Mouse (Mus musculus) embryo, embryonic 11.5 days (tissue): ENCODE results near the gene Slc27a2.
A peak's percentile ranks its signal among the peaks of the same experiment; 100 is the strongest.
"Not testable (repeated sequence)": the region's sequence is repeated elsewhere in the genome, so short reads cannot be mapped to it uniquely, and the experiment has no call there.

ENCODE experiments used
- DNase-seq: peaks from one replicate; pipeline ENCODE4 v3.0.0-alpha.2; 2012; ENCODE audit warnings: low read depth, low spot score

Gene Slc27a2

GRCm38 (mm10) chr2:126552357-126553290 is at the start of gene Slc27a2:
TSS of gene Slc27a2 (plus strand) at chr2:126552407.
- peak; percentile 20 for DNase-seq

DNA sequence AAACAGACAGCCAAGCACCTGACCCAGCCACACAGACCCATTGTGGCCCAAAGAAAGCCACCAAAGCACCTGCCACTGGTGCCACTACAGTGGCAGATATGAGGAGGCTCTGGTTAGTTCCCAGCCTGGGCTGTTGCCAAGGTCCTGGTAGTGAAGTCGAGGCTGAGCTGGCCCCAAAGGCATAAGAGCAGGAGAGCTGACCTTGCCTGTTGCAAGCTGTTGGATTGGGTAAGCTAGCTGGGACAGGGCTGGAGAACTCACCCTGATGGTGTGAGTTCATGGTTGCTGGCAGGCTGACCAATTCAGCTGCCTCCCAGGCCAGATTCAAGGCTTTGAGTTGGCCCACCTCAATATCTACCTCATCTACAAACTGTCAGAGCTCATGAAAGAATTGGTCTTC is 47.1 kb upstream of the Slc27a2 start:
- no peak for DNase-seq

DNA sequence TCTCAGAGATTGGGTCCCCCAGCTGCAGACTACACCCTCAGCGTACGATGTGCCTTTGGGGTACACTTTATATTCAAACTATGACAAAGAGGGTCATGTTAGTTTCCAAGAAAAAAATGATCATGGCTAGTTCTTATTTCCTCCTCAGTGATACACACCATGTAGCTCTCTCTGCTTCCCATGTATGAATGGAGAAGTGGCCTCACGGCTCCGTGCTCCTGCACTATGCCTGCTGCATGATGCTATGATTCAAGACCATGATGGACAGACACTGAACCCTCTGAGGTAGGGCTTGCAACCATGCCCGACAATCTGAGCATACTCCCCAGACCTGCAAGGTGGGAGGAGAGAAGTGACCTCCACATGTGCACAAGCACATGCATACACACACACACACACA is 44.7 kb upstream of the Slc27a2 start:
- DNase-seq: no peak

- DNase-seq: no peak
Measured at GRCm38 (mm10) chr2:126508228-126508627, 44.0 kb upstream of the Slc27a2 start.

DNA sequence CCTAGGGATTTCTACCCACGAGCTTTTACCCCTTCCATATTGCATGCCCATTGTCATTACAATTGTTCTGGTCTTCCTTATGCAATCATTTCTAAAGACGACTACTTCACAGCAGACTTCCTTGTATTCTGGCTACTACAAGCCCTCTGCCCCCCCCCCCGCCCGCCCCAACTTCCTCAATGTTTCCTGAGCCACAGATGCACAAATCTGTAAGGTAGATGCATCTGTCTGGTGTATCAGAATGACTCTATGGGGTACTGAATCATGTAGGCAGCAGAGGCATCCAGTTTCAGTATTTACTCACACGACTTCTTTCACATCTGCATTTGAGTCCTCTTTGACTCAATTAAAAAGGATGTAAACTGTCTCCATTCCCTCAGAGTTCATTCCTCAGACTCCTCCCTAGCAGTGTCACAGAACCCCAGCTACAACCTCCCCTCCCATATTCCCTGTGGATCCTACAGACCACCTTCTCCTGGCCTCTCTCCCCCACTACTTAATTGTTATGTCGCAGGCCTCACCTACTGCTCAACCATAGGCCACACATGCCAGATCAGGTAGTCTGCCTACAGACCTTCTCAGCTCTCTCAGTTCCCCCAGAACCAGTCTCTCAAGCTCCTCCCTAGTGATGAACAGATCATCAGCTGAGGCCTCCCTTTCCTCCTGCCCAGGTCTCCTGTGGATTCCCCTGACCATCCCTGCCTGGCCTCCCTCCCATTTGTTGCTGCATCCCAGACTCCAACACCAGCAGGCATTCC is 37.0 kb upstream of the Slc27a2 start:
- no peak for DNase-seq

DNA sequence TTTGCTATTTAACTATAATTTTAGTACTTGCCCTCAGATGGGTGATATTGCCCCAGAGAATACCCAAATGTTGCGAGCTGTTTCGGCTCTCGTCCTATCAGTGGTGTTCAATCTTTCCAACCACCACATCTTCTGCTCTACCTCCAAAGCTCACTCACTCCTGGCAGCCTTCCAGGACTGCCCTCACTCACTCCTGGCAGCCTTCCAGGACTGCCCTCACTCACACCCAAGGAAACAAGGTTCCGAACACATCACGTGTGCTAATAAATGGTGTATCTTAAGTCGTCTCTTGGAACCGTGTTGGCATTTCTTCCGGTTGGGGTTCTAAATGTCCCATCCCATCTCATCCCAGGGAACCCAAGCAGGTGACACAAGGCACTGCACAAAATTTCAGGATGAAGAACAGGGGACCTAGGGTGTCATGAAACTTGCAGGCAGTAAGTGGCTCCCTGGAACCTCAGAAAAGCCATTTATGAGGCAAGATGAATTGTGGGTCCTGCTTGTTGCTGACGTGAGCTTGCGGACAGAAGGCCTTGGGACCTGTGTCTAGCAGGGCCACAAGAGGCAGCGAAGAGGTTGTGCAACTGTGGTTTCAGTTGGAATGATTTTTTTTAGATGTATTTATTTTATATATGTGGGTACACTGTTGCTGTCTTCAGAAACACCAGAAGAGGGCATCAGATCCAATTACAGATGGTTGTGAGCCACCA is 32.2 kb upstream of the Slc27a2 start:
- DNase-seq: no peak

- DNase-seq: peak; percentile 44
Measured at GRCm38 (mm10) chr2:126520828-126521227, 31.4 kb upstream of the Slc27a2 start.

GRCm38 (mm10) chr2:126521471-126521870 is 30.7 kb upstream of the Slc27a2 start:
- DNase-seq: no peak

DNA sequence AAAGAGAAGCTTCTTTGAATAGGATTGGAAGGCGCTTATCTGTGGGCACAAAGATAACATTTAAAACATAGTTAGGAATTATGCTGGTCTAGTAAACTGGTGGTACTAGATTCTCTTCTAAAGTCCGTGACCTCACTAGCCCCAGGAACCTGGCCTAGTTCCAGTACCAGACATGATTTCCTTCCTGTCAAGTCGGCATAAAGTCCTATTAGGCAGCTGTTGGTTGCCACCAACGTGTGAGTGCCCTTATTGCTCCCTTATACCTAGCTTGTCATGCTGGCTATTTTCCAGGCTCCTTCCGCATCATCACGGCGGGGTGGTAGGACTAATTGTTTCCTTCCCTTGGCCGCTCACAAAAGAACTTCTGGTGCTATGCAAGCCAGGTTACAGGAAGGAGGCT is 30.2 kb upstream of the Slc27a2 start:
- no peak for DNase-seq

DNA sequence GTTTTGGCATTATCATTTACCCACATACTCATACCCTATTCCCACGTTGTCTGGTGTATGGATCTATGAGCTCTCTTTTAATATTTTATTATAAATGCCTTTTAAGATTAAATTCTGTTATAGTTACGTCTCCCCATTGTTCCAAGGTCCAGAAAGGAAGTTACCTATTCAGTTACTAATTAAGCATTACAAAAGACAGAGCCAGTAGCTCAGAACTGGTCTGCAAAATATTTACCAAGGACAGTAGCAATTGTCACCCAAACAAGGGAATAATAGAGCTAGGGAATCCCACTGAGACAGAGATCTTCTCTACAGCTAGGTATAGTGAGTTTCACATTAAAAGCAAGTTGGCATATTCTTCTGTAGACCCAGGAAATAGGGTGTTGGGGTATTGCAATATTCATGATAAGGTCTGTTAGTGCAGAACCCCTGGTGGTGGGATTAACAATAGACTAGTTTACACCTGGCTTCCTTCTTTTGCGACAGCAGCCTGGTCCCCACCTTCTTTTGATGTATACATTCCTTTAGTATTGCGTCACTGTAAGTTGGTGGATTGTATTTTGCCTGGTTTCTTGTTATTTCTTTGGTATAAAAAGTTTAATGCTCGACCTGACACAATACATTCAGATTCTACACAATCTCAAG is 29.0 kb upstream of the Slc27a2 start:
- not testable (repeated sequence) for DNase-seq

DNA sequence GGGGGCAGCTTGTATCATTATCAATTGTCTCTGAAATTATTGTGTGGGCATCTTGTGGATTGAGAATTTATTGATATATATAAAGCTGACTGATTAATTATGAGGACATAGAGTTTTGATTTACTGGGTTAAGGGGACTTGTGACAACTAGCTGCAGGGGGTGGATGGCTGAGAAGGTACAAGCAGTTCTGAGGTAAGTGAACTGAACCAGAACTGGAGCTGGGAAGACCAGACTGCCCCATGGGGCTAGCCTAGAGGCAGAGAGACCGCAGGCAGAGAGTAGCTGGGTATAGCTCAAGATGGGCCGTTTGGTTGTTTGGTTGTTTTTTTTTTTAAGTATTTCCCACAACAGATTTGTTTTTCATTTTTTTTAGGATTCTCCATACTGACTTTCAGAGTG is 27.9 kb upstream of the Slc27a2 start:
- no peak for DNase-seq

- DNase-seq: no peak
Measured at GRCm38 (mm10) chr2:126527461-126527860, 24.7 kb upstream of the Slc27a2 start.

GRCm38 (mm10) chr2:126530581-126530980 is 21.6 kb upstream of the Slc27a2 start:
- DNase-seq: no peak

DNA sequence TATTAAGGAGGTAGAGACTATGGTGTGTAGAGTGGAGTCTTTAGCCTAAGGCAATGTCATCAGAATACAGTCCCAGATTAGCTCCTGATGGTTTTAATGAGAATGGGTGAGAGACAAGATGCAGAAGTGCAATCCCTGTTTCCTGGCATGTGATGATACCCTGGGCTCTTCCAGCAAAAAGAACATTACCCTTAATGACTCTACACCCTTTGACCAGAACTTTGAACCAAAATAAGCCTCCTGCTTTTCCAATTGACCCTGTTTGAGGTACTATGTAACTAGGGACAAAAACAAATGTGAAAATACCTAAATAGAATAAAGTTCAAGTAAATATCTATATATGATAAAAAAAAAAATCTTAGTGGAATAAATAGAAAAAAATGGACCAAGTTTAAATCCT is 14.6 kb upstream of the Slc27a2 start:
- no peak for DNase-seq

GRCm38 (mm10) chr2:126540390-126540925 is 11.7 kb upstream of the Slc27a2 start:
- no peak for DNase-seq

DNA sequence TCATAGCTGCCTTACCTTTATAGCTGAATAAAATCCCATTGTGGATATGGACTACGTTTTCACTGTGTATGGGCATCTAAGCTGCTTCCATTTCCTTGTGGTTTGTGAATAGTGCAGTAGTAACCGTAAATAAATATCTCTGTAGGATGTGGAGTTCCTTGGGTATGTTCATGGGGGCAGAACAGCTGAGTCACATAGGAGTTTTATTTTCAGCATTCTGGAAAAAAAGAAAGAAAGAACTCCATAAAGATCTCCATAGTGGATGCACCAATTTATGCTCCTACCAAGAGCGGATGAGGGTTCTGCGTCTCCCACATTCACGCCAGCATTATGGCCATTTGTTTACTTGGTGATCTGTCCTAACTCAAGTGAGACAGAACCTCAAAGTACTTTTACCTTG is 10.0 kb upstream of the Slc27a2 start:
- DNase-seq: no peak

DNA sequence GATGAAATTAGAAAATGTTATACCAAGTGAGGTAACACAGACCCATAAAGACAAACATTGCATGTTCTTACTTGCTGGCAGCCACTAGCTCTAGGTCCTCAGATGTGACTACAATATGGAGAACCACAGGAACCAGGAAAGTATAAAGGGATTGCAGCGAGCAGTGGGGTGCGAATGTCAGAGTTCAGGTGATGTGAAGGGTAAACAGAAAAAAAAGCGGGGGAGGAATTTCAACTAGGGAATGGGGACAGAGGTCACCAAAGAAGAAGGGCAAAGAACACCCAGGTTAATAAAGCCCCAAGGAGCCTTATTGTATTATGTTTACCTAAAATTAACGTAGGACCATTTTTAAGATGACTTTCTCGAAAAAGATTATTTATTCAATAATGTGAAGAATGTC is 6.9 kb upstream of the Slc27a2 start:
- DNase-seq: no peak

DNA sequence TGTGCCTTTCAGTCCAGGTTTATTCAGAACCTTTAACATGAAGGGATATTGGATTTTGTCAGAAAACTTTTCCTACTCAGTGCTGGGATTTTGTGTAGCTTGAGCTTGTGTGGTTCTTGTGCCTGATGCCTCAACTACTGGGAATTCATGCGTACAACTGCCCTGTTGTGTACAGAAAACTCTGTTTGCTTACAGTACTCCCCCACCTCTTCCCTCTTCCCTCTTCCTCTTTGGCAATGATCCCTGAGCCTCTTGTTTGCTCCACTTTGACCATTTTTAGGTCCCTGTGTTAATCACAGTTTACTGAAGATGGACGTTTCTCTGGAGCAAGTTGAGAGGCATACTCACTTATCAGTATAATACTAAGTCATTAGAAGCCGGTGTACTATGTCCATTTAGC is 5.8 kb upstream of the Slc27a2 start:
- DNase-seq: no peak

DNA sequence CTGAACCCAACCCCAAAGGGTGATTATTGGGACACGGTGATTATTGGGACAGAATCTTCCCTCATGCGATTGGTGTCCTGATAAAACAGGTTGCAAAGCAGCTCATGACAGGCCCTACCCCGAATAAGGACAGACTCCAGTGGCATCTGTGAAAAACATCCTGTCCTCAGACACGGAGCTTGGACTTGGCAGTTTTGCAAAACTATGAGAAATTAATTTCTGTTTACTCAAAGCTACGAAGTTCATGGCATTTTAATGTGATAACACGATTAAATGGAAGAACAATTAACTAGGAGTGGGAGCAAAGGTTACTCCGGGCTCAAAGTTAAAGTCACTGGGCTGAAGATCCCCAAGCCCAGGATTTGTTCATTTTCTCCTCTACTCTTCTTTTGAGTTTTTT is 2.5 kb upstream of the Slc27a2 start:
- no peak for DNase-seq

GRCm38 (mm10) chr2:126551244-126551890 is 840 bp upstream of the Slc27a2 start:
- no peak for DNase-seq

DNA sequence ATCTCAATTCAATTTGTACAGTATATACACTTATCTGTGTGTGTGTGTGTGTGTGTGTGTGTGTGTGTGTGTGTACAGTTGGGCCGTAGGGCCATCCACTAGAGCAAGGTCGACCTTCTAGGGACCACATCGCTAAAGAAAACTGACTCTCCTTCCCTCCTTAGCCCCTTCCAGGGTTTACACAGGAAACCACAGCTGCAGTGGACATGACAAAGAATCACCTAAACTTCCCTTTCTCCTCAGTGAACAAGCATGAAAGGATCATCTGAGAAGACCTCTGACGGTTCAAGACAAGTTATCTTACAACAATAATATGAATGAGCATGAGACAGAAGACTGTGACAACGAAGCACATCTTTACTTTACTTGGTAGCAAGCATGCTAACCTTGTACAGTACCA is 311 bp upstream of the Slc27a2 start:
- no peak for DNase-seq
